Mouse (Mus musculus): ENCODE results near the gene Dab1. TPM values are rescaled to one million over a fixed set of nuclear protein-coding genes. Genes with fewer than 3 reads are reported as not detected.

The Dab1 gene
- total RNA-seq, 2 experiments from 2014 or later, result not detected

GRCm38 (mm10) chr4:103691717-103692116 lies 72.6 kb downstream of the Dab1 start:
- ATAC-seq (replicated peaks; ENCODE audit: low FRiP score, poor library complexity, severe bottlenecking), result no peak

GRCm38 (mm10) chr4:103699755-103700154 lies 80.6 kb downstream of the Dab1 start:
- no peak for ATAC-seq (replicated peaks; ENCODE audit: low FRiP score, poor library complexity, severe bottlenecking)

- no peak for ATAC-seq (replicated peaks; ENCODE audit: low FRiP score, poor library complexity, severe bottlenecking)
These were observed 81.2 kb downstream of the Dab1 start for GRCm38 (mm10) chr4:103700392-103700791.

DNA sequence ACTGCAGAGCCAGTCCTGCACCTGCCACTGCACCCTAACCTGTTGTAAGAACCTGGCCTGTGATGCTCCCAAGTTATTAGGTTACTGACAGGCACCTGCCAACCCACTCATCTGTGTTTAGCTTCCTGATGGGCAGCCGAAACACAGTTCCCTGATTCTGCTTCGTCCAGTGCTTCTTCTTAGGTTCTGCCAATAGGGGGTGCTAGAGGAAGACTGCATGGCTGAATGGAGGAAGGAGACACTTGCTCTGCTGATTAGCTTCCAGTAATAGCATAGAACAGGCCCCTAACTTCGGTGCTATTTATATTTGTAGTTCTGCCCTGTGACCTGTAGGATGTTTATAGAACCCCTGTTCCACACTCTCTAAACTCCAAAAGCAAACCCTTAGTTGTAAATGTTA lies 83.0 kb downstream of the Dab1 start:
- ATAC-seq (replicated peaks; ENCODE audit: low FRiP score, poor library complexity, severe bottlenecking), result no peak

DNA sequence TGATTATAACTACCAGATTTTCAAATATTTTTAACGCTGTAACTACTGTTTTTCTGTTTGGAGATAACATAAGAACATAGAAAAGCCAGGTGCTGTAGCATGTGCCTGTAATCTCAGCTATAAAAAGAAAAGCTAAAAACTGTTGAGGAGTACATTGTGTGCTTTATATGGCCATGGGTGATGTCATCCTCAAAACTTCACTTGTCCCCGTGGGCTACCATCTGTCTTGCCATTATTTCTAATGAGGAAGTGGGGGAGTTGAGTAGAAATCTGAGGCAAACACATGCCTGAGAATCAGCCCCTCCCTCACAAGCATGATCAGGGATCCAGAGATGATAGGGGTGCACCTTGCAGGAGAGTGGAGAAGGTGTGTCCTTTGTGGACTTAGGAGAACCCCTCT lies 85.3 kb downstream of the Dab1 start:
- no peak for ATAC-seq (replicated peaks; ENCODE audit: low FRiP score, poor library complexity, severe bottlenecking)

GRCm38 (mm10) chr4:103706501-103706900 lies 87.3 kb downstream of the Dab1 start:
- ATAC-seq (replicated peaks; ENCODE audit: low FRiP score, poor library complexity, severe bottlenecking), result no peak

DNA sequence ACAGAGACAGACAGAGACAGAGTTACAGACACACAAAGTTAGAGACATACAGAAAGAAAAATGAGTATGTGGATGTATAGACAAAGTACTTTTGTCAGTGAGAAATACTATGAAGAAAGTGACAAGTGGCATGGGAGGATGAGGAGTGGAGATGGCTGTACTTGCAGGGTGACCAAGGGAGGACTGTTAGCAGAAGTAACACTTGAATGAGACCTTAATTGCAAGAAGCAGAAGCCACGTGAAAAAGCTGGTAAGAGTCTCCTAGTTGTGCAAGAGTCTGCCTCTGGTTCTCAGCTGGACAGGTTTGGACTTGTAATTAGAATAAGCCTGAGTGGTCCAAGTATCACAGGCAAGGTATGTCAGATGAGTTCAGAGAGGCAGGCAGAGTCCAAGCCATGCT lies 88.0 kb downstream of the Dab1 start:
- ATAC-seq (replicated peaks; ENCODE audit: low FRiP score, poor library complexity, severe bottlenecking), result no peak

GRCm38 (mm10) chr4:103711353-103711752 lies 92.2 kb downstream of the Dab1 start:
- no peak for ATAC-seq (replicated peaks; ENCODE audit: low FRiP score, poor library complexity, severe bottlenecking)

DNA sequence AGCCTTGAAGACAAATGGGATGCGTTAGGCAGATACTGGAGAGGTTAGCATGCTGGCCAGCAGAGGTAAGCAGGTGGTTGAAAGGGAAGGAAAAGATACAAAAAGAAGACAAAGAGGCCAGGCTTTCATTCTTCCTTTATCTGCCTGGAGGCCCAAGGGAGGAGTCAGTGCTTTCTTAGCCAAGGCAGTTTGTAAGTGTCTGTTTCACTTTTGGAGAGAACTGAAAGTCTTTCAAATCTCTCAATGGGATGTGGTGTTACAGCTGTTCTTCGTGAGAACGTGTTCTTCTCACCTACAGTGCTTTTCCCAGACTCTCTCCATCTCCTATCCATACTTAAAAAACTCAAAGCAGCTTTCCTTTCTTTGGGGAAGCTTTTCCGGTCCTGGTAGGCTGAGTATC lies 94.8 kb downstream of the Dab1 start:
- no peak for ATAC-seq (replicated peaks; ENCODE audit: low FRiP score, poor library complexity, severe bottlenecking)

DNA sequence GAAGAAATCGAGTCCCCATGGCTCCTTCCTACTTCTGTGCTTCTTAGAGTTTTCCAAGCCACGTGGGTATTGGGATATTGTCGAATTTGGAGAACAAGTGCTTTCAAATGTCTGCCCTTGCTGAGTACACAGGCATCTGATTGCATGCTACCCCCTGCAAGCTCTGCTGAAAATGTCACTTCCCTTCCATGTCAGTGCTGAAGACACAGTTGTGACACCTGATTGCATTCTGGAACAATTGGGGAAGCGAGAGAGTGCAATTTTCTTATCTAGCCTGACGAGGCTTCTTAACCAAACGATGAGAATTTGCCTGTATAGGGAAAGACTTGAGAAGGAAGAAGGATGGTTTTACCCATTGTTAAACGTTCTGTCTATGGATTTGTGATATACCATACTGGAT lies 95.8 kb downstream of the Dab1 start:
- no peak for ATAC-seq (replicated peaks; ENCODE audit: low FRiP score, poor library complexity, severe bottlenecking)

DNA sequence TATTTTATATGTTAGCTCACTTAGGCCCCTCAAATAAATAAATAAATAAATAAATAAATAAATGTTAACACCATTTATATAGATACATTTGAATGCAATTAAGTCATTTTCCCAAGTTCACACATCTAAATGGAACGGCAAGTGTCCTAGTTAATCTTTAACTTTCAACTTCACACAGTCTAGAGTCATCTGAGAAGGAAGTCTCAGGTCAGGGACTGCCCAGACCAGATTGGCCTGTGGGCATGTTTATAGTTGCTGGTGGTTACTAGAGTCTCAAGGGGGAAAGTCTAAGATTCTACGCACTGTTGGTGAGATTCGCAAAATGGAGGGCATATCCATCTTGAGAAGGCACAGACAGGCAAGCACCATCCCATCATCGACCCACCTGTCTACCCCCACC lies 96.4 kb downstream of the Dab1 start:
- no peak for ATAC-seq (replicated peaks; ENCODE audit: low FRiP score, poor library complexity, severe bottlenecking)

DNA sequence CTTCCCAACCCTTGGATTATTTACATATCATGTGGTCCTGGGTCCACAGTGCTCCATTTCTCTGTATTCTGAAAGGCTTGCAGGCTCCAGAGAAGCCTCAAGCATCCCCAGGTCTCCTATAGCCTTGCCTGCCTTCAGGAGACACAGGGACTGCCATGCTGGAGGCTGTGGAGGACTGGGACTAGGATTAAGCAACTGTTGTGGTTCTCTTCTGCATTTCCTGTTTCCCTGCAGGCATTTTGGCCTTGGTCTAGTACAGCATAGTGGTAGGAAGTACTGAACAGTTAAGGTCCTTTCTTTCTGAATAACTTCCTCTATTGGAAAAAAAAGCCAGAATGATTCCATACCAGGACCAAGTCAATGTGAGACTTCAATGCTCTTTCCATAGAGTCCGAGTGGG lies 103.6 kb downstream of the Dab1 start:
- no peak for ATAC-seq (replicated peaks; ENCODE audit: low FRiP score, poor library complexity, severe bottlenecking)

DNA sequence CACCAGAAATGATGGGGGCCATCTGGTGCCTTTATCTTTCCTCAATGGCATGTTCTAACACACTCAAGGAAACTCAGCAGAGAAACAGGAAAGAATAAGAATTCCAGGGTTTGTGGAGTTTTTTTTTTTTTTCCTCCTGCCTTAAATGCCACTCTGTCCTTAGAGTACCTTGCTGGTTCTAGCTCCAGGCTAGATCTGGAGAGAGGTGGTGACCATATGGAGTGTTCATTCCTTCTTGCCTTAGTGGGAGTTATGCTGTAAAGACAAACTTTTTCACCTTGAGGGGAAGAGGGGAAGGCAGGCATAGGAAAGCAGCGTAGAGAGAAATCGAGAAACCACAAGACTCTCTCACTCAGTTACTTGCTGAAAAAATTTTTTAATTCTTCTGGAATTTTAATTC lies 107.3 kb downstream of the Dab1 start:
- no peak for ATAC-seq (replicated peaks; ENCODE audit: low FRiP score, poor library complexity, severe bottlenecking)

- no peak for ATAC-seq (replicated peaks; ENCODE audit: low FRiP score, poor library complexity, severe bottlenecking)
These were observed 118.0 kb downstream of the Dab1 start for GRCm38 (mm10) chr4:103737185-103737584.

- ATAC-seq (replicated peaks; ENCODE audit: low FRiP score, poor library complexity, severe bottlenecking), result no peak
These were observed 132.2 kb downstream of the Dab1 start for GRCm38 (mm10) chr4:103751249-103751855.

DNA sequence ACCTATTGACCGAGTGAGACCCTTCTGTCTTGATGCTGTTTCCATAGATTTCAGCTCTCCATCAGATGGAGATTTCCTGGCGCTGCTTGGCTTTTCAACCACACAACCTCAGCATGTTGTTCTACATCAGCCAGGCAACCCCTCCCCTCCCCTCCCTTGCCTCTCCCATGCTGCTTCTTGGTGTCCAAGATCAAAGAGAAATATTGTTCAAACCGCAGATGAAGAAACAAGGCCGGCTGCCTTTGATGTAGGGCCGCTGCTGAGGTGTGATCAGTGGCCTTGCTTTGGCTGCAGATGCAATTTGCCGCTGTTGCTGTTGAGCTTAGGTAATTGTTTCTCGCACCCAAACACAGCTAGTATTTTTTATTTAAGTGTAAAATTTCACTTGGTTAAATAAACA lies 135.4 kb downstream of the Dab1 start:
- no peak for ATAC-seq (replicated peaks; ENCODE audit: low FRiP score, poor library complexity, severe bottlenecking)

DNA sequence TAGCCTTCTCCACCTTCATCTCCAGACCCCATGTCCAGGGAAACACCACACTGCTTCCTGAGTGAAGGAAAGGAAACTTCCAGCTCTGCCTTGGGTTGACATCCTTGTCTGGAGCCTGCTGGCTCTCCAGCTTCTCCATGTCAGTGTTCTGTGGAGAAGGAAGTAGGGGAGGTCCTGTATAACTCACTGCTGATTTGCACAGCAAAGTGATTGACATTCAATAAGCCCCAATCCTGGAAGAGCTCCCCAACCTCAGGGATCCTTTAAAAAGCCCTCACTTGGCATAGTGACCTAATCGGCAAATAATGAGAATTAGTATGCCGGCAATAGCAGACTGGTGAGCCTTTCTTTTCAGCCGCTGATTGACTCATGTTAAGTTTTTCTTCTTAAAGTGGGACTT lies 138.1 kb downstream of the Dab1 start:
- no peak for ATAC-seq (replicated peaks; ENCODE audit: low FRiP score, poor library complexity, severe bottlenecking)

GRCm38 (mm10) chr4:103762416-103762815 lies 143.3 kb downstream of the Dab1 start:
- no peak for ATAC-seq (replicated peaks; ENCODE audit: low FRiP score, poor library complexity, severe bottlenecking)

DNA sequence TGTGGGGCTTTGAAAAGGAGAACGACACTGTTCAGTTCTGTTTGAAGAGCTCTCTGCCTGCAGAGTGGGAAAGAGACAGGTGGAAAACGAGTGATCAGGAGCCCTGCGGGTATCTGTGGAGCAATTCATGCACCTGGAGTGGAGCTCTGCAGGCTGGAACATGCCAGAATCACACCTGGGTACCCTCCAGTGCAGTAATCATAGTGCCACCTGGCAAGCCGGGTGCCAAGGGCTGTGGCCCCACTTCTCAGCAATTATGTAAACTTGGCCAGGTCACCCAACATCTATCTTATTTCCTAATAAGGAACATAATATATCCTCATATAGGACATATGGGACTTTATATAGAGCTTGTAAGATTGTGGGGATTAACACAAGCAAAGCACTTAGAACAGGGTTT lies 156.6 kb downstream of the Dab1 start:
- no peak for ATAC-seq (replicated peaks; ENCODE audit: low FRiP score, poor library complexity, severe bottlenecking)

DNA sequence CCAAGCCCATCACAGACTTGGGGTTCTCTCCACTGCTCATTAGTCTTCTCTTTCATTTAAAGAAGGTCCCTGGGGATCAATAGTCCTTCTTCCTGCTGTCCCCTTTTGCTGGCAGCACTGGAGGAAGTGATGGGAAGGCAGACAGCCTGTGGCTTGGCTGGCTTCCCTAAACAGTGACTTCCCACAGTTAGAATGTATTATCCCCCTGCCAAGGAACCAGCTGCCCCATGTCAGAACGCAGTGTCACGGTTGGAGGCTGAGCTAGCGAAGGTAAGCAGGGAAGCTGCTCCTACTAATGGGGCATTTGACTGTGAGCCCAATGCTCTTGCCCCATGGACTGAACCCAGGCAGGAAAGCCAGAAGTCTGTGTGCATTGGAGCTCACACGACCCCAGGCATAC lies 162.2 kb downstream of the Dab1 start:
- ATAC-seq (replicated peaks; ENCODE audit: low FRiP score, poor library complexity, severe bottlenecking), result no peak

DNA sequence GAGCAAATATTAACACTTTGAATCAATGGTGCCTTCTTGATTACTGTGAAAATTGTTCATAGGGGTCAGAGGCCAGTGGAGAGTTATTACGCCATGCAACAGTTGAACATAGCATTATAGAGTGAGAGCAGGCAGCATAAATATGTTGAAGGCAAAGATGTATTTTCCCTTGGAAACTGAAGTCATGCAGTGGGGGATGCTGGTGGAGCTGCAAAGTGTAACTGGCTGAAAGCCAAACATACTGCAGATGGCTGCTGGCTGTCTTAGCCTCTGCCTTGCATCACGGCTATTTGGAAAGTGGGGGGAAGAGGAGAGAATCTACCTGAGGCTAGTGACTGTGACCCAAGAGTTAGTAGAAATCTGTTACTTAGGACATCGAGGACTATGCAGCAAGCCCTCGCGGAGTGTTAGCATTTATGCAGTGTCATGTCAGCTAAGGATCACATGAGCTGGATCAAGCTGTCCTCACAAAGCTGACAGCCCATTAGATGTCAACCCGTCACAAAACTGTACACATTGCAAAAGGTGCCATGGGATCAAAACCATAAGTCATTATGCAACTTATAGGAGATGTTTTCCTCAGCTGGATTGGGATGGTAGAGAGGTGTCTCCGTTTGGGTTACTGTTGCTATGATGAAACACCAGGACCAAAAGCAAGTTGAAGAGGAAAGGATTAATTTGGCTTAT lies 164.5 kb downstream of the Dab1 start:
- ATAC-seq (replicated peaks; ENCODE audit: low FRiP score, poor library complexity, severe bottlenecking), result no peak

All from erythroblast, adult 5-6 weeks (primary cell).